Mouse (Mus musculus): ENCODE results near the gene Phex. TPM values are rescaled to one million over a fixed set of nuclear protein-coding genes. Genes with fewer than 3 reads are reported as not detected.

The Phex gene
- polyA plus RNA-seq, 1 experiment = 0.90 TPM

GRCm38 (mm10) chrX:157334726-157335125 lies 80.4 kb downstream of the Phex start:
- H3K27ac ChIP-seq (ENCODE audit: control insufficient read depth, insufficient read depth, low read depth, low read length, poor library complexity) = no peak overlapping the region
- no peak overlapping the region for H3K4me3 ChIP-seq (replicated peaks; ENCODE audit: control insufficient read depth, low read depth, low read length)
- H3K4me1 ChIP-seq (ENCODE audit: control insufficient read depth, insufficient read depth, low read length) = no peaks in the 10 kb centered on the region
- TF ChIP-seq CTCF (IDR thresholded peaks at IDR 0.05; ENCODE audit: control insufficient read depth, insufficient read depth, low read length) = no peak
- TF ChIP-seq POLR2A (IDR thresholded peaks at IDR 0.05; ENCODE audit: borderline replicate concordance, control insufficient read depth, low read depth, low read length) = no peak
- 68% methylated on average over 4 of the region's 4 CpGs for WGBS

- Histone ChIP-seq H3K4me3 (replicated peaks; ENCODE audit: control insufficient read depth, low read depth, low read length) (no peak overlapping the region), H3K27ac (ENCODE audit: control insufficient read depth, insufficient read depth, low read depth, low read length, poor library complexity) (no peak overlapping the region), H3K4me1 (ENCODE audit: control insufficient read depth, insufficient read depth, low read length) (no peaks in the 10 kb centered on the region)
- TF ChIP-seq CTCF (IDR thresholded peaks at IDR 0.05; ENCODE audit: control insufficient read depth, insufficient read depth, low read length) (no peak), POLR2A (IDR thresholded peaks at IDR 0.05; ENCODE audit: borderline replicate concordance, control insufficient read depth, low read depth, low read length) (no peak)
- WGBS = 78% methylated on average over 3 of the region's 3 CpGs
Measured at GRCm38 (mm10) chrX:157329821-157330220, 85.3 kb downstream of the Phex start.

- H3K4me1 ChIP-seq (ENCODE audit: control insufficient read depth, insufficient read depth, low read length) = no peaks in the 10 kb centered on the region
- WGBS = 54% methylated on average over 1 of the region's 1 CpGs
- no peak overlapping the region for H3K4me3 ChIP-seq (replicated peaks; ENCODE audit: control insufficient read depth, low read depth, low read length)
- no peak overlapping the region for H3K27ac ChIP-seq (ENCODE audit: control insufficient read depth, insufficient read depth, low read depth, low read length, poor library complexity)
- TF ChIP-seq POLR2A (IDR thresholded peaks at IDR 0.05; ENCODE audit: borderline replicate concordance, control insufficient read depth, low read depth, low read length) = no peak
- TF ChIP-seq CTCF (IDR thresholded peaks at IDR 0.05; ENCODE audit: control insufficient read depth, insufficient read depth, low read length) = no peak
Measured at GRCm38 (mm10) chrX:157328396-157328795, 86.7 kb downstream of the Phex start.

GRCm38 (mm10) chrX:157327756-157328155 lies 87.4 kb downstream of the Phex start:
- H3K4me1 ChIP-seq (ENCODE audit: control insufficient read depth, insufficient read depth, low read length) = no peaks in the 10 kb centered on the region
- TF ChIP-seq POLR2A (IDR thresholded peaks at IDR 0.05; ENCODE audit: borderline replicate concordance, control insufficient read depth, low read depth, low read length) (no peak), CTCF (IDR thresholded peaks at IDR 0.05; ENCODE audit: control insufficient read depth, insufficient read depth, low read length) (no peak)
- H3K4me3 ChIP-seq (replicated peaks; ENCODE audit: control insufficient read depth, low read depth, low read length) = no peak overlapping the region
- 81% methylated on average over 3 of the region's 3 CpGs for WGBS
- H3K27ac ChIP-seq (ENCODE audit: control insufficient read depth, insufficient read depth, low read depth, low read length, poor library complexity) = no peak overlapping the region

- TF ChIP-seq POLR2A (IDR thresholded peaks at IDR 0.05; ENCODE audit: borderline replicate concordance, control insufficient read depth, low read depth, low read length) (no peak), CTCF (IDR thresholded peaks at IDR 0.05; ENCODE audit: control insufficient read depth, insufficient read depth, low read length) (no peak)
- 78% methylated on average over 3 of the region's 3 CpGs for WGBS
Measured at GRCm38 (mm10) chrX:157324396-157324795, 90.7 kb downstream of the Phex start.

GRCm38 (mm10) chrX:157310331-157310730 lies 104.8 kb downstream of the Phex start:
- no peaks in the 10 kb centered on the region for H3K4me1 ChIP-seq (ENCODE audit: control insufficient read depth, insufficient read depth, low read length)
- TF ChIP-seq POLR2A (IDR thresholded peaks at IDR 0.05; ENCODE audit: borderline replicate concordance, control insufficient read depth, low read depth, low read length) (no peak), CTCF (IDR thresholded peaks at IDR 0.05; ENCODE audit: control insufficient read depth, insufficient read depth, low read length) (no peak)
- WGBS = 59% methylated on average over 3 of the region's 3 CpGs
- H3K4me3 ChIP-seq (replicated peaks; ENCODE audit: control insufficient read depth, low read depth, low read length) = no peak overlapping the region
- H3K27ac ChIP-seq (ENCODE audit: control insufficient read depth, insufficient read depth, low read depth, low read length, poor library complexity) = no peak overlapping the region

More at GRCm38 (mm10) chrX:157324396-157324795, 90.7 kb downstream of the Phex start:
- Histone ChIP-seq H3K4me1 (ENCODE audit: control insufficient read depth, insufficient read depth, low read length) (no peaks in the 10 kb centered on the region), H3K27ac (ENCODE audit: control insufficient read depth, insufficient read depth, low read depth, low read length, poor library complexity) (no peak overlapping the region), H3K4me3 (replicated peaks; ENCODE audit: control insufficient read depth, low read depth, low read length) (no peak overlapping the region)

GRCm38 (mm10) chrX:157308171-157308570 lies 106.9 kb downstream of the Phex start:
- no peak overlapping the region for H3K4me3 ChIP-seq (replicated peaks; ENCODE audit: control insufficient read depth, low read depth, low read length)
- H3K27ac ChIP-seq (ENCODE audit: control insufficient read depth, insufficient read depth, low read depth, low read length, poor library complexity) = no peak overlapping the region
- WGBS = 50% methylated on average over 1 of the region's 1 CpGs
- no peaks in the 10 kb centered on the region for H3K4me1 ChIP-seq (ENCODE audit: control insufficient read depth, insufficient read depth, low read length)
- no peak for TF ChIP-seq POLR2A (IDR thresholded peaks at IDR 0.05; ENCODE audit: borderline replicate concordance, control insufficient read depth, low read depth, low read length)
- no peak for TF ChIP-seq CTCF (IDR thresholded peaks at IDR 0.05; ENCODE audit: control insufficient read depth, insufficient read depth, low read length)

GRCm38 (mm10) chrX:157307411-157307810 lies 107.7 kb downstream of the Phex start:
- no peak for TF ChIP-seq CTCF (IDR thresholded peaks at IDR 0.05; ENCODE audit: control insufficient read depth, insufficient read depth, low read length)
- no peak for TF ChIP-seq POLR2A (IDR thresholded peaks at IDR 0.05; ENCODE audit: borderline replicate concordance, control insufficient read depth, low read depth, low read length)
- H3K4me3 ChIP-seq (replicated peaks; ENCODE audit: control insufficient read depth, low read depth, low read length) = no peak overlapping the region
- no peaks in the 10 kb centered on the region for H3K4me1 ChIP-seq (ENCODE audit: control insufficient read depth, insufficient read depth, low read length)
- 8% methylated on average over 3 of the region's 3 CpGs for WGBS
- no peak overlapping the region for H3K27ac ChIP-seq (ENCODE audit: control insufficient read depth, insufficient read depth, low read depth, low read length, poor library complexity)

GRCm38 (mm10) chrX:157306796-157307405 lies 108.2 kb downstream of the Phex start:
- WGBS = 62% methylated on average over 4 of the region's 4 CpGs
- no peak for TF ChIP-seq POLR2A (IDR thresholded peaks at IDR 0.05; ENCODE audit: borderline replicate concordance, control insufficient read depth, low read depth, low read length)
- no peak for TF ChIP-seq CTCF (IDR thresholded peaks at IDR 0.05; ENCODE audit: control insufficient read depth, insufficient read depth, low read length)

More at GRCm38 (mm10) chrX:157306796-157307405, 108.2 kb downstream of the Phex start:
- Histone ChIP-seq H3K4me1 (ENCODE audit: control insufficient read depth, insufficient read depth, low read length) (no peaks in the 10 kb centered on the region), H3K27ac (ENCODE audit: control insufficient read depth, insufficient read depth, low read depth, low read length, poor library complexity) (no peak overlapping the region), H3K4me3 (replicated peaks; ENCODE audit: control insufficient read depth, low read depth, low read length) (no peak overlapping the region)
